Mouse (Mus musculus): ENCODE measurements around the gene Map2k3. TPM values are rescaled to one million over a fixed set of nuclear protein-coding genes. Genes with fewer than 3 reads are reported as not detected.

The Map2k3 gene
- total RNA-seq, 2 experiments from 2014 or later, result 16.7 to 17.3 TPM

- intact Hi-C loops (cut with DNase I), result loop anchor here (5.0 kb wide), 1 partner anchor 138 kb away; no protein-coding TSS in a partner anchor
- DNase-seq, result no peak
Measured at GRCm38 (mm10) chr11:60954255-60955104, 22.6 kb downstream of the Map2k3 start.

GRCm38 (mm10) chr11:60955621-60956383 is 24.0 kb downstream of the Map2k3 start:
- intact Hi-C loops (cut with DNase I), result no loop called here
- no peak for DNase-seq

GRCm38 (mm10) chr11:60958948-60959347 is 27.1 kb downstream of the Map2k3 start:
- no peak for DNase-seq
- intact Hi-C loops (cut with DNase I), result no loop called here

GRCm38 (mm10) chr11:60961176-60961575 is 29.3 kb downstream of the Map2k3 start:
- intact Hi-C loops (cut with DNase I), result no loop called here
- no peak for DNase-seq

GRCm38 (mm10) chr11:60962709-60963108 is 30.9 kb downstream of the Map2k3 start:
- intact Hi-C loops (cut with DNase I), result no loop called here
- DNase-seq, result no peak

- DNase-seq, result no peak
- intact Hi-C loops (cut with DNase I), result no loop called here
Measured at GRCm38 (mm10) chr11:60966974-60967373, 35.1 kb downstream of the Map2k3 start.

- no peak for DNase-seq
- intact Hi-C loops (cut with DNase I), result no loop called here
Measured at GRCm38 (mm10) chr11:60975097-60975496, 43.3 kb downstream of the Map2k3 start.

GRCm38 (mm10) chr11:60976234-60976633 is 44.4 kb downstream of the Map2k3 start:
- no peak for DNase-seq
- intact Hi-C loops (cut with DNase I), result no loop called here

GRCm38 (mm10) chr11:60976742-60977141 is 44.9 kb downstream of the Map2k3 start:
- intact Hi-C loops (cut with DNase I), result no loop called here
- peak; percentile 22 for DNase-seq

GRCm38 (mm10) chr11:60977153-60977552 is 45.3 kb downstream of the Map2k3 start:
- intact Hi-C loops (cut with DNase I), result no loop called here
- no peak for DNase-seq

- DNase-seq, result no peak
- intact Hi-C loops (cut with DNase I), result no loop called here
Measured at GRCm38 (mm10) chr11:60978658-60979057, 46.8 kb downstream of the Map2k3 start.

GRCm38 (mm10) chr11:60979788-60980187 is 48.0 kb downstream of the Map2k3 start:
- intact Hi-C loops (cut with DNase I), result no loop called here
- DNase-seq, result no peak

- intact Hi-C loops (cut with DNase I), result no loop called here
- DNase-seq, result no peak
Measured at GRCm38 (mm10) chr11:60981693-60982486, 50.1 kb downstream of the Map2k3 start.

- intact Hi-C loops (cut with DNase I), result no loop called here
- DNase-seq, result peak; percentile 94
Measured at GRCm38 (mm10) chr11:60984912-60985558, 53.2 kb downstream of the Map2k3 start.

- no peak for DNase-seq
- intact Hi-C loops (cut with DNase I), result no loop called here
Measured at GRCm38 (mm10) chr11:60990428-60990827, 58.6 kb downstream of the Map2k3 start.

Other genes starting within 250 kb of the Map2k3 start
- gene Llgl1, start 232.3 kb upstream of the Map2k3 start, total RNA-seq (2021), result 10 to 100 TPM; 42.2 to 43.4 TPM
- gene Flii, start 204.8 kb upstream of the Map2k3 start, total RNA-seq (2021), result 10 to 100 TPM; 92.3 to 92.6 TPM
- 10 to 100 TPM; 29.9 to 30.5 TPM for gene Mief2, start 203.6 kb upstream of the Map2k3 start, total RNA-seq (2021)
- gene Top3a, start 154.7 kb upstream of the Map2k3 start, total RNA-seq (2021), result 1 to 10 TPM; 9.1 to 9.4 TPM
- 10 to 100 TPM; 23.9 to 24.7 TPM for gene Smcr8, start 154.5 kb upstream of the Map2k3 start, total RNA-seq (2021)
- 1 to 10 TPM; 4.4 to 5.5 TPM for gene Shmt1, start 120.3 kb upstream of the Map2k3 start, total RNA-seq (2021)
- gene Dhrs7b, start 101.4 kb upstream of the Map2k3 start, total RNA-seq (2021), result 10 to 100 TPM; 23.5 to 23.6 TPM
- 10 to 100 TPM; 26.5 to 26.8 TPM for gene Tmem11, start 52.8 kb upstream of the Map2k3 start, total RNA-seq (2021)
- gene Natd1, start 17.3 kb upstream of the Map2k3 start, total RNA-seq (2021), result 10 to 100 TPM; 22.8 to 29.3 TPM
- 1 to 10 TPM; 5.3 TPM for gene Kcnj12, start 90.5 kb downstream of the Map2k3 start, total RNA-seq (2021)
- 1 to 10 TPM in 1 of 2 experiments, under 1 TPM in 1; 0.70 to 1.1 TPM for gene Tnfrsf13b, start 194.7 kb downstream of the Map2k3 start, total RNA-seq (2021)
- gene Usp22, start 243.0 kb downstream of the Map2k3 start, total RNA-seq (2021), result 100 to 1,000 TPM; 585 to 610 TPM